Mouse (Mus musculus) adrenal gland, adult (tissue): ENCODE measurements at regions not wholly inside any gene's neighbourhood (a gene's known extent, or its start where the extent isn't known, plus 50 kb on each side); places are given as distances from the start of the nearest gene placed in this dataset.

ENCODE experiments used
- DNase-seq, 2 experiments: peaks; one replicate each; pipeline ENCODE4 v3.0.0; 2022 to 2023; ENCODE audit warnings: low spot score in 1 of 2; ENCODE audit not compliant: inconsistent age in 2 of 2

- DNase-seq: no peak
These were observed 104.9 kb upstream of the Oxgr1 start for GRCm38 (mm10) chr14:120146908-120147770.

GRCm38 (mm10) chr14:120148803-120149202 lies 106.6 kb upstream of the Oxgr1 start:
- DNase-seq: no peak

- DNase-seq: no peak
These were observed 107.1 kb upstream of the Oxgr1 start for GRCm38 (mm10) chr14:120149341-120149741.

- no peak for DNase-seq
These were observed 108.4 kb upstream of the Oxgr1 start for GRCm38 (mm10) chr14:120150589-120150988.

- DNase-seq: no peak
These were observed 112.2 kb upstream of the Oxgr1 start for GRCm38 (mm10) chr14:120154413-120154812.

- DNase-seq: peak; percentile 40 to 48
These were observed 111.3 kb upstream of the Mbnl2 start for GRCm38 (mm10) chr14:120164184-120164583.

GRCm38 (mm10) chr14:120165496-120166045 lies 109.9 kb upstream of the Mbnl2 start:
- DNase-seq: peak; percentile 73 to 76

- DNase-seq: no peak
These were observed 104.7 kb upstream of the Mbnl2 start for GRCm38 (mm10) chr14:120170733-120171132.

GRCm38 (mm10) chr14:120172058-120172457 lies 103.4 kb upstream of the Mbnl2 start:
- DNase-seq: no peak

GRCm38 (mm10) chr14:120172844-120173243 lies 102.6 kb upstream of the Mbnl2 start:
- DNase-seq: no peak

GRCm38 (mm10) chr14:120174615-120175014 lies 100.9 kb upstream of the Mbnl2 start:
- no peak for DNase-seq

GRCm38 (mm10) chr14:120195218-120195617 lies 80.3 kb upstream of the Mbnl2 start:
- peak in 1 of 2 experiments; percentile 14 for DNase-seq

GRCm38 (mm10) chr14:120211741-120212140 lies 63.7 kb upstream of the Mbnl2 start:
- peak; percentile 67 to 75 for DNase-seq

- no peak for DNase-seq
These were observed 62.8 kb upstream of the Mbnl2 start for GRCm38 (mm10) chr14:120212626-120213025.

GRCm38 (mm10) chr14:120219224-120219623 lies 56.2 kb upstream of the Mbnl2 start:
- DNase-seq: no peak

- no peak for DNase-seq
These were observed 51.8 kb upstream of the Mbnl2 start for GRCm38 (mm10) chr14:120223528-120224201.

- no peak for DNase-seq
These were observed 51.1 kb upstream of the Mbnl2 start for GRCm38 (mm10) chr14:120224202-120224846.

- no peak for DNase-seq
These were observed 49.8 kb upstream of the Mbnl2 start for GRCm38 (mm10) chr14:120225657-120226056.
